Mouse (Mus musculus) c-Kit-positive CD71-positive TER-119-negative erythroid progenitor cells, embryonic 14.5 days (primary cell): Measurements from ENCODE around the gene Sp140.
"Not testable (repeated sequence)": the region's sequence is repeated elsewhere in the genome, so short reads cannot be mapped to it uniquely, and the experiment has no call there.

ENCODE experiments used
- DNase-seq: peaks from one replicate; pipeline ENCODE4 v3.0.0-alpha.2; 2013; ENCODE audit warnings: low read depth

Sp140 gene

DNA sequence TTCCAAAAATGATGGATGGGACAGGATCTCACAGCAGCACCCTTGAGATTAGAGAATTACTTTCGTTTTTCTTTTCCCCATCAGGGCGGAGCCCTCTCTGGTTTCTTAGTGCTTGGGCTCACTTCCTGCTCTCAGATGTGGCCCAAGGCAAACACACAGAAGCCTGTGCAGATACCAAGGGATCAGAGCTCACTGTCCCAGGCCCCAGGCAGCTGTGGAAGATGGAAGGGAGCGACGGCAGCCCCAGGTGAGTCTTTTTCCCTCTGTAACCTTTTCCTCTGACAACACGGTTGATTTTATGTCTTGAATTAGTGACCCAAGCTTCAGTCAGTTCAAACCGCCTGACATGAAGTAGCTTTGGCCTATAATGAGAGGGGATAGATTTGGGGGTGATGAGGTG lies 49.7 kb downstream of the Sp140 start, which contains the start of gene Sp100:
TSS of gene Sp100 (plus strand) at position 108 of the 400 bp plus-strand sequence.
- not testable (repeated sequence) for DNase-seq

DNA sequence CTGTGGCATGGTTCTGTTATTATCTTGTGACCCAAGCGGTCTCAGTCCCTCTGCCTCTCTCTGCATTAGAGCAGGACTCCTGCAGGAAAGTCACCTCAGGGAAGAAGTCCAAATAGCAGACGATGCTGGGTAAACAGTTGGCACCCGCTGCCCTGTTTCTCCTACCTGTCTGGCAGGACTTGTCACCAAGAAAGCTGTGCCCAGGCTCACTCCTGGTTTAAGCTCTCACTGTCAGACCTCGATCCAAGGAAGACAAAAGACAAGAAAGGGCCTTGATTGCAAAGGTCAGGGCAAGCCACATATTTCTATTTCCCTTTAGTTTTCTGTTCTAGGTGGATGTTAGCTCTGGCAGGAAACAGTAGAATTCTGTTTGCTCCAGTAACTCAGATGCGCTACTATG lies 50.3 kb downstream of the Sp140 start:
- not testable (repeated sequence) for DNase-seq

DNA sequence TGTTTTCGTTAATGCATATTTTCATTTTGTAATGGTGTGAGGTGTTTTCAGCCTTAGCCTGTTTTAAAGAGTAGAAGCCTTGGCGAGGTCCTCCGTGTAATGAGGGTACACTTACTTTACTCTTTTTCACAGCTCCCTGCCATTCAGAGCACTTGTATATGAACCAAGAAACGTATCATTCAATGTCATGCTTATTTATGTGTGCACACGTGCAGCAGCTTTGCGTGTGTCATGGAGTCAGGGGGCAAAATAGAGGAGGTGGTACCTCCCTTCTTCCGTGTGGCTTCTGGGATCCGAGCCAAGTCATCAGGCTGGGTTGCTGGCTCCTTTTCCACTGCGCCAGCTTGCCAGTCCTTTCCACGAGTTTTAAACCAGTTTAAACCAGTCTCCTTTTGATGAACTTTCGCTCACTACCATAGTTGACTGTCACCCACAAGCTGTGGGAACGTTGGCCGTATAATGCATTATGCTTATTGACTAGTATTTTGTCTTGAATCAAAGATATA lies 51.6 kb downstream of the Sp140 start:
- DNase-seq: not testable (repeated sequence)

DNA sequence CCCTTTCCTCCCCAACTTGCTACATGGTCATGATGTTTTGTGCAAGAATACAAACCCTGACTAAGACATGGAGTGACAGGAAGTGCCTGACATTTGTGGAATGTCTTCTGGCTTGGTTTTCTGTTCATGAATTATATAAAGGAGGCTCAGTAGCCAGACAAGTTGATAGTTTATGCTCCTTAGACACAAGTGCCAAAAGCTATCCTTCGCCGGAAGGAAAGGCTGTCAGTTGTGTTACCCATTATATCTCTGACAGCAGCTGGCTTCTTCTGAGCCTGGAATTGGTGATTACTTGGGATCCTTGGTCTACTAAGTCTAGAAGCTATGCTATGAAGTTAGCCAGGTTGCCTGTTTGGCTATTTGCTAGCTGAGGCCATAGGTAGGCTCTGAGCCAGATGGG lies 57.0 kb downstream of the Sp140 start:
- DNase-seq: not testable (repeated sequence)

DNA sequence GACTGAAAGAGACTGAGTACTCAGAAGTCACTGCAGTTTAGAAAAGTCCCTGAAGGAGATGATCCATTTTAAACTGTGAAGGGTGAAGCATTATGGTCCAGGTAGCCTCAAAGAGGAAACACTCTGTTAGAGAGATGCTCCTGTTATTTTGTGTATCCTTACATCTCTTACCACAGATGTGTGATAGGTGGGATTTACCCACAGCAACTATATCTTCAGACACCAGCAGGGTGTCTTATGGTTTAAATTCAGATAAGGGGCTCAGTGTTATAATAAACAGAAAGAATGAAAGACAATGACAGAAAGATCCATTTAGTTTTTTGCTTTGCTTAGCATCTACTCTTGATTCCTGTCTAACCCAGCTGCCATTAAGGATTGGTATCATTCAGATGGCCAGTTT lies 64.1 kb downstream of the Sp140 start:
- DNase-seq: no peak

DNA sequence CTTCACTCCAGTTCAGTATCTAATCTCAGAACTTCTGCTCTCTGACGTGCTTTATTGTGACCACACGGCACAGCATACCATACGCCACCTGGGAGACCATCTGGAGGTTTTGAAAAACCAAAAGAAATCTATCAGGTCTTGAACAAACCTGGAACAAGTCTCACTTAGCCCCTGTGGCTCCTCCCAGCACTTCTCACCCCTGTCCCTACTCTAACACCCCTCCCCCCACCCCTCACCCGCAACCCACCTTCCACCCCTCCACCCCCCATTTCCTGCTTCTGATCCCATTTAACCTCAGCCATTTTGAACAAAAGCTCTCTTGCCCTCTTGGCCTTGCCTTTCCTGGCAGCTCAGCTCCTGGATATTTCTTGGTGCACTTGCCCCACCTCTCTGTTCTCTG lies 80.0 kb downstream of the Sp140 start:
- no peak for DNase-seq

DNA sequence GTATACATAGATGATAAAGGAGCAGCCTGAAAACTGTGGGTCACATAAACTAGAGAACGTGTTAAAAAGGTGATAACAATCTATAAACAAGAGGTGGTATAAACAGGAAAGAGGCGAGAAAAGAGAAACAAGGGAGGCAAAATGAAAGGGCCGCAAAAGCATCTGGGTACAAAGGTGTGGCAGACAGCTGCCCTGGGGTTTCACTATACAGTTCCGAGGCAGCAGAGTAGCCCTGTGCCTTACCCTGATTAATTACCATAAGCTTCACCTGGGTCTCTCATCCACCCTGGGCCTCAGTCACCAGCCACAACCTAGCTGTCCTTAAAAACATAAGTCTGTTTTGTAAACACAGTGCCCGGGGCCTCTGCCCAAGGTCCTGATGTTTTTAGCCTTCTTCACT lies 86.5 kb downstream of the Sp140 start:
- DNase-seq: no peak

DNA sequence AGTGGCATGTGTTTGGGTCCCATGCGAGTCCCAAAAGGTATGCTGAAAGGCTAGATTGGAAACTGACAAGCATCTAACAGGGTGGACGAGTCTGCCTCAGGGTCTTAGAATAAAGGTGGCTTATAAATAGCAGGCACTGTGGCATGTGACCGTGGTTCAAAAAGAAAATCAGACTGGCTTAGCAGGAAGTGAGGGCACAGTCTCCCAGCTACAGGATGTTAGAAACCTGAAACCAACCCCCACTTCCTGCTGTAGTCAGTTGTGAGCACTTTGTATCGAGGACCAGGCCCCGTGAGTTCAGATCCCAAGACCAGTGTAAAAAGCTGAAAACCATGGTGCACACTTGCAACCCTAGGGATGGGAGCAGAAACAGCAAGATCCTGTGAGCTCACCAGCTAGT lies 87.2 kb downstream of the Sp140 start:
- no peak for DNase-seq

DNA sequence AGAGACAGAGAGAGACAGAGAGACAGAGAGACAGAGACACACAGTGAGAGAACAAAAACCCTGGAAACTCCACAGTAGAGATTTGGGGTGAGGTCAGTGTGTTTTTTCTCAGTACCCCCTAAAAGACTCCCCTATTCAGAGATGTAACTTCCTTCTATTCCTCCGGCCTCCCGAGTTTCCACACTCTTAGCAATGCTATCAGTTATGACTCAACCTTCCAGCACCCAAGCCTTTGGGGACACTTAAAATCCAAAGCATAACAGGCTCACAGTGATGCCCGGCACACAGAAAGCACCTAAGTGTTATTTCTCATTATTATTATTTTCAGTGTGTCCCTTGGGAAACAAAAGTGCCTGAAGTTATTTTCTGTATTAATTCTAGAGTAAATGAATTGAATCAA lies 90.4 kb downstream of the Sp140 start:
- no peak for DNase-seq

DNA sequence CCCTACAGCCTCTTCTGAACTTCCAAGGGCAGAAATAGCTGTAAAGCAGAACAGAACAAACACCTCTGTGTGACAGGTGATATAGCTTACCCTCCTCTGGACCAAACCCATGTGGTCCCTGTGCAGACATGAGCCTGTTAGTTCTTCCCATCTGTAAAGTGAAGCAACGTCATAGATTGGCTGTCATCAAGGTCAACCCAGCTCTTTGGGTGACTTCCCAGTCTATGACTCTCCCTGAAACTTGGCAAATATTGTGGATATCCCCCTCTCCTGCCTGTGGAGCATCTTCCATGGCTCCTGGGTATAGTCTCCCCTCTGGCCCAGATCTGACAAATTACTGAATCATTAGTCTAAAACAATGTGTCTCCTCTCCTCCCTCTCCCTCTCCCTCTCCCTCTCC lies 92.1 kb downstream of the Sp140 start:
- DNase-seq: no peak

DNA sequence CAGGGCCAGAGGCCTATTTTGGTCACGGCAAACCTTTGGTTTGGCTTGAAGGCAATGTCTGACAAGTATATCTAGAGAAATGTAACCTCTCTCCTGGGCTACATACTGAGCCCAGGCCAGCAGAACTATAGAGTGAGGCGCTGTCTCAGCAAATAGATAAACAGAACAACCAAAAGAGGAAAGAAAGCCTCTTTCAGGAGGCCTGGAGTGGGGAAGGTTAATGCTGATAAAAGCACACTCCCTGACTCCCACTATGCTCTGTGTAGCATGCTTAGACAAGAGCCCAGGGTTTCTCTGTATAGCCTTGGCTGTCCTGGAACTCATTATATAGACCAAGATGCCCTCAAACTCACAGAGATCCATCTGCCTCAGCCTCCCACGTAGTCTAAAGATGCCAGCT lies 93.1 kb downstream of the Sp140 start:
- DNase-seq: no peak
